Mouse (Mus musculus) layer of hippocampus, postnatal 10 days (tissue): ENCODE measurements around the gene As3mt. TPM values are rescaled to one million over a fixed set of nuclear protein-coding genes. Genes with fewer than 3 reads are reported as not detected.
A peak's percentile ranks its signal among the peaks of the same experiment; 100 is the strongest.

Experiments used
- DNase-seq, 2 experiments: peaks; one replicate each; pipeline ENCODE4 v3.0.0; 2021; ENCODE audit warnings: low spot score in 2 of 2
- long read RNA-seq: library from polyadenylated mRNA; stranded (forward); transcript quantifications from one replicate; pipeline ENCODE4 v2.0.0, GENCODE M21; 2023
- total RNA-seq, 2 experiments: library from RNA; stranded (reverse); gene quantifications; 2 replicates each; pipeline ENCODE4 v1.2.3; 2021

Gene As3mt
- total RNA-seq: 10 to 100 TPM; 13.4 to 16.7 TPM
- long read RNA-seq, transcript As3mt-201 (11 exons, 1,736 nt): major isoform, 16 of 27 reads
- long read RNA-seq, partial matches to known transcripts: 4 of 27 reads
- long read RNA-seq, other reads (novel, unspliced or antisense): 4 of 27 reads

DNA sequence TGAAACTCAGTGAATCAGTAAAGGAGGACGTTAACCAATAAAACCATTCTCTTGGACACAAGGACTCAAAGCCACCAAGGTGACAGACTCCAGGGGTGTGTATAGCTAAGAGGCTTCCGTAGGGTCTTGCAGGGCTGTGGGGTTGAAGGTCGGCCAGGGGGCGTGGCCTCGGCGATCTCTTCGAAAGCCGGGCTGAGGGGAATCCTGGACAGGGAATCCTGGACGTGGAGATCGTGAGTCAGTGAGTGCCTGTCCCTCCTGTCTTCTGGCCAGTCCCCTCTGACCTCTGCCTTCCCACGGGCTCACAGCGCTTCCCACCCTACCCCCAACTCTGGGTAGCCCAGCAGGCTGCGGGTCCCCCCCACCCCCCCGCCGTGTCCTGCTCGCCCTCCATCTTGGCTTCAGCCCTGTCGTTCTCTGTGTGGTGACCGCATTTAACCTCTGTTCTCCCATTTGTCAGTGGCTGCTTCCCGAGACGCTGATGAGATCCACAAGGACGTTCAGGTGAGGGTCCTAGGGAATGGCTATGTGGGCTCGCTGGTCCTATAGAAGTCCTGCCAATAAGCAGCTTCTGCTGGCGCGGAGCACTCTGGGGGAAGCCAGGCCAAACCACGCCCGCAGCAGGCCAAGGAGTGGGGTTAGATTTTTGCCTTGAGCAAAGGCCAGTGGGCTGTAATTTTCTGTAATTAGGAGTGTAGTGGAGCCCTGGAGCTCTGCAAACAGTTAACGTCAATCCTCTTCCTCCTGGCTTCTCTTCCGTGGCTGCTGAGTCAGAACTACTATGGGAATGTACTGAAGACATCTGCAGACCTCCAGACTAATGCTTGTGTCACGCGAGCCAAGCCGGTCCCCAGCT is at the start of gene As3mt:
TSS of gene As3mt (plus strand) at position 163 of the 856 bp plus-strand sequence.
- DNase-seq: peak; percentile 54 to 57

DNA sequence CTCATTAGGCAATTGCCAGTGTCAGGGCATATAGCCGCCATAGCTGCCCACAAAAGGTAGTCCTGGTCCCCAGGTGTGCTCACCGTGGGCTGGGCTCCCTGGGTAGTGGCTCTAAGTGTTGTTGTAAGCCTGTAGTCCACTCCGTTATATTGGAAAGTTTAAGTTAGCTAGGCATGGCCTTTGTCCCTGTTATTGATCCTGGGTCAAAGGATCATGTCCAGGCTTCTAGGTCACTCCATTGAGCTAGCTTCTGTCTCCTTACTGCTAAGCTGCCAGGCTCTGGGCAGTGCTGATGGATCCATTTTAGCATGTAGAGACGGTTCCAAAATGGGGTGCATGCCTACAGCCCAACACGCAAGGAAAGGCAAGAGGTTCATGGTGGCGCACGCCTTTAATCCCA is 48.9 kb upstream of the As3mt start:
- DNase-seq: no peak

DNA sequence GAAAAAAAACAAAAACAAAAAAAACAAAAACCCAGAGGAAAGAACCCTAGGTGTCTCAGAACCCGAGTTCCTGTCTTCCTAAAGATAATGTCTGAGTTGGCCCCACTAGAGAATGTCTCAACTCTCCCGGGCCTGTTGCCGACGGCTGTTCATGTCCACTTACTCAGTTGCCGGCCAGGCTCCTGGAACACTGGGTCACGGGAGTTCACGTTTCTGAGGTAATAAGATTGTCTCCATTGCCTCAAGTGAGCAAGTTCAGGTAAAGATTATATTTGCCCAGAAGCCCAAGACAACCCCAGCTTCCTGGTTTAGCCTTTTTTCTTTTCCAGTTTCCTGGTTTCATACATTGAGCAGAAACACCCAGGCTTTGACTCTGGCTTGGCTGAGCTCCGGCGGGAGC is 48.4 kb upstream of the As3mt start:
- DNase-seq: no peak

DNA sequence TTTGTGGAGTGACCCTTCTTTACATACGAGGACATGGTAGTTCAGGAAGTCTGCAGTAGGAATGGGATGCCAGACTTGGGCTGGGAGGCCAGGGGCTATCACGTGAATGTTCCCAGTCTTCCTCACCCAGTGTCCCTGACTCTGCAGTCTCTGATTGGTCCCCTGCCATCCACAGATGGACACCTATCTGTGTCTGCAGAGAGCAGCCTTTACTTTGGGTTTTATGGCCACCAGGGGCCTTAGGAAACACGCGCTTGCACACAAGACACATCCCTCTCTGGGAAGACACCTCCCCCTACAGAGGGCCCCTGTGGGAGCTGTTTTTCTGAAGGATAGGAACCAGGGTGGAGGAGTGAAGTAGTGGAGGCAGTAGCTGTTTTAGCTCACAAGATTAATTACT is 45.7 kb upstream of the As3mt start:
- DNase-seq: no peak

DNA sequence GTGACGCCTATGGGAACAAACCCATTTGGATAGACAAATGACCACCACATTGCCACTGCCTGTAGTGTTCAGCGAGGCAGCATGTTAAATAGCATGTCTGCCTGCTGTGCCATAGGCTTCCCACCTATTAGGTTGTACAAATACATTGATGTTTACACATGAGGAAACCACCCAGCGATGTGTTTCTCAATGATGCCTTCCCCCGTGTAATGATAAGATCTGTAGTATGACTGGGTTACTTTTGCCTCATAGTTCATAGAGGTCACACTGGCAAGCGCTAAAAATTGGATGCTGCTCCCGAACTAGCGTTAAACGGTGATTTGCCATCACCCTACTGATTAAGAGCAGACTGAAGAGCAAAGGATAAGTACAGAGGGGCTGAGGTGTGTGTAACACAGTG is 45.0 kb upstream of the As3mt start:
- DNase-seq: no peak

DNA sequence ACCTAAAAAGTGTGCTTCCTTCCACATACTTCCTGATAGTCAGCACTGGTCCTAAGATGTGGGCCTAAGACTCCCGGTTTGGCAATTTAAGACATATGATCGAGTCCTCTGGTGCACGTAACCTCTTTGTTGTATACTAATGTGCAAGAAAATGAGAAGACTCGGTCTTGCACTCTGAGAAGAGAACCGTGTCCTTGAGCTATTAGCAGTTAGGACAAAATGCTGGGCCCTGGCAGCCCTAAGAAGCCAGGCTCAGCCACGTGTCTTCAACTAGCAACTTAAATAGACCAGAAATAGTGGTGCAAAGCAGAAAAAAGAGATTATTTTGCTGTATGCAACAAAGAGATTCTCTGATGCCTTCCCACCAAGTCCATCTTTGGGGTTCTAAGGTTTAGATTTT is 44.5 kb upstream of the As3mt start:
- no peak for DNase-seq

DNA sequence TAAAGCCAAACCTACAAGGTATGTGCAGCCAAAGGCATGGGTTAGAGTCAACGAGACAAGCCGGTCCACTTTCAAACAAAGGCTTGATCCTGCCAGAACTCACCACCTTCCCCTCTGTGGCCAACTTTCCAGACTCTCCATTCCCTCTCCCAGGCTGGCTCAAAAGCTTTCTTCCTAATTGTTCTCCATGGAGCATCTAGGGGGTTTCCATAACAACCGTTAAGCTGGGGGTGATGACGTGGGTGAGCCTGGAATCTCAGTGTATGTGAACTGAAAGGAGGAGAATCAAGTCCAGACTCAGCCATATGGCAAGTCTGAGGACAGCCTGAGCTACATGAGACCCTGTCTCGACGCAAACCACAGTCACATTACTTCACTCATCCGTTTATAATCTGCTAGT is 41.8 kb upstream of the As3mt start:
- no peak for DNase-seq

DNA sequence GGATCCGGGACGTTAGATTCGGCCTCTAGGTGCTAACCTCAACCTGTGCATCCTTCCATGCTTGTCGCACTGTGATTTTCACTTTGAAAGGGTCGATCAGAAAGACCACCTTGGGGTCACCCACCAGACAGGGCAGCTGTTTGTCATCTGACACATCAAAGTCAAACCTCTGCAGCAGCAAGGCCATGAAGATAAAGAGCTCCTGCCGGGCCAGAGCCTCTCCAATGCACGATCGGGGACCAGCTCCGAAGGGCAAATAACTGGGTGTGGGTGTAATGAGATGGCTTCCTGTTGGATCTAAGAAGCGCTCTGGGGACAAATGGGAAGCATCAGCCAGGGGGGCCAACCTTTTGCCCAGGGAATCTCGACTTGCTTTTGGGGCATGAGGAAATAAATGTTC is 40.0 kb upstream of the As3mt start:
- no peak for DNase-seq

DNA sequence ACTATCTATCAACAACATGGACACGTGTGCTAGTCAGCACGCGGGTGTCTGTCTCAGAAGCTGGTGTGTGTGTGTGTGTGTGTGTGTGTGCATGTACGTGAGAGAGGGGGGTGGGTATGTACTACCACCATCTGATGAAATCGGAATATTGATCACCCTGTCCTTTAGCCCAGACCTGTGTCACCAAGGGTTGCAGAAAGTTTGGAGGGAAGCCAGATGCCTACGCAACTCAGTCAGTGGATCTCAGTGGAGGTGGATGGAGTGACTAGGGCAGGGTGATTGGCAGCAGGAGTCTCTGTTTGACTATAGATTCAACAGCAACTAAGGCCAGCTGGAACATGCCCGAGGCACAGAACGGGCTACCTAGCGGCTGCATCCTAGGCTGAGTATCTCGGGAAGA is 39.0 kb upstream of the As3mt start:
- DNase-seq: no peak

DNA sequence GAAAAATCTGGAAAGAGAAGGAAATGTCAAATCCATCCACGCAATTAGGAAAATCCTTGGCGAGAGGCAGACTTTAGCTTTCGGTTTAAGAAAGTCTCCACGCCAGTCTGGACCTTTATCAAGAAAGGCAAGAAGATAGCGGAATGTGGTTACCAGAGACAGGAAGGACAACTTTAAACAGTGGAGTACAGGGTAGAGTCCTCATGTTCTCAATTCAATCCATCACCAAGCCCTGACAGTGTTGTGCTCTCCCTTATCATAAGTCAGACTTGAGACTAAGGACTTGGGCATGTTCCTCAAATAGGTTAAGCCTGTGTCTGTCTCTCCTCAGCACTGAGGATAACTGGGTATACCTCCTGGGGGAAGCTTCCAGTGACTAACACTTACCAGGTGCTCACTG is 37.5 kb upstream of the As3mt start:
- no peak for DNase-seq

DNA sequence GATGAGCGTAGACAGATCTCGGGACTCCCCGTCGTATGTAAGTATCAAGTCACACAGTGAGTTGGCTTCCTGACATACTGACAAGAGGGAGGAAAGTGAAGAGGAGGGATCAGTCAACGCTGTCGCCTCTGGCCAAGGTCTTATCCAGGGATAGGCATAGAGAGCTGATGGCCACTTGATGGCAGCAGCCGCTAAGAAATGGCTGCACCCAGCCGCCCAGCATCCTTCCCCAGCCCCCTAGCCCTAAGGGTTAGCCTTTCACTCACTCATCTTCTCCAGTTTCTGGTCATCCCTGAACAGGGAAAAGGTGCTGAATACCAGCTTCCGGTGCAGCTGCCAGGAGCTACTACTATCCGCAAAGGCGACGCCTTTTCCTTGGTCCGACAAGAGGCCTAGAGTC is 36.6 kb upstream of the As3mt start:
- DNase-seq: peak; percentile 69 to 77

DNA sequence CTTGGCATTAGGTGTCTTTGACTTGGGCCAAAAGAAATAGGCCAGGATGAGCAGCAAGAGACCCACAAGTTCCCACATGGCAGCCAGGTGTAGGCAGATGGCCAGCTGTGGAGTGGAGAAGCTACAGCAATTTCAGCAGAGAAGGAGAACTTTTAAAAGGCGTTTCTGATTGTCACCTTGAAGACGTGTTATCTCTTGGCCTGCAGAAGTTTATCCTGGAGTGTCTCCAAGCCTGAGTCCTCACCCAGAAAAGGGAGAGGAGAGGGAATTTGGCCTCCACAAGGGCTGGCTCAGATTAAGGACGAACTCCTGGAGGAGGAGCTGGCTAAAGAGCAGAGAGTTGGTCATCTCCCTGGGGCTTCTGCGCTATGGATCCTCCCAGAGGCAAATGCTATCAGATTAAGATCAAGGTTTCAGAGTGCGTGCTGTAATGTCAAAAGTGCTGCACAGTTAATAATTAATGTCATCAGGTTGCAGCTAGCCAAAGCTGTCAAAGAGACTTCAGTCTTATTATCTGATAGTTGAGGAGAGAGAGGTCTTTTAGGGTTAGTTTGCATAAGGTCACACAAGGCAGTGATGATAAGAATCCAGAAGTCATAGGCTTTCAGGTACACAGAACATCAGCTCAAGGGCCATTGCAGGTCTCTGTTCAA is 34.4 kb upstream of the As3mt start, which contains the start of gene Cyp17a1:
TSS of gene Cyp17a1 (minus strand) at position 407 of the 653 bp plus-strand sequence.
- no peak for DNase-seq

DNA sequence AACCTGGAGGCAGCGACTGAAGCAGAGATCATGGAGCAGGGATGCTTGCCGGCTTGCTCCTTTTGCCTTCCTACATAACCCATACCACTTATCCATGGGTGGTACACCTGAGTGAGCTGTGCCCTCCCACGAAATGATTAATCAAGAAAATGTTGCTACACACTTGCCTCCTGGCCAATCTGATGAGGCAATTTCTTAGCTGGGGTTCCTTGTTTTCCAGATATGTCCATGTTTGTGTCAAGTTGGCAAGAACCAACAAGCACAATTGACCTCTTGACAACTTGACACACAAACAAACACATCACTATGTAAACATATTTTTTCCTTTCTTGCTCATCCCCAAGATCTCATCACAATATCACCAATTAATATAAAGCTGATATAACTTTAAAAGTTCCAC is 31.6 kb upstream of the As3mt start:
- no peak for DNase-seq

DNA sequence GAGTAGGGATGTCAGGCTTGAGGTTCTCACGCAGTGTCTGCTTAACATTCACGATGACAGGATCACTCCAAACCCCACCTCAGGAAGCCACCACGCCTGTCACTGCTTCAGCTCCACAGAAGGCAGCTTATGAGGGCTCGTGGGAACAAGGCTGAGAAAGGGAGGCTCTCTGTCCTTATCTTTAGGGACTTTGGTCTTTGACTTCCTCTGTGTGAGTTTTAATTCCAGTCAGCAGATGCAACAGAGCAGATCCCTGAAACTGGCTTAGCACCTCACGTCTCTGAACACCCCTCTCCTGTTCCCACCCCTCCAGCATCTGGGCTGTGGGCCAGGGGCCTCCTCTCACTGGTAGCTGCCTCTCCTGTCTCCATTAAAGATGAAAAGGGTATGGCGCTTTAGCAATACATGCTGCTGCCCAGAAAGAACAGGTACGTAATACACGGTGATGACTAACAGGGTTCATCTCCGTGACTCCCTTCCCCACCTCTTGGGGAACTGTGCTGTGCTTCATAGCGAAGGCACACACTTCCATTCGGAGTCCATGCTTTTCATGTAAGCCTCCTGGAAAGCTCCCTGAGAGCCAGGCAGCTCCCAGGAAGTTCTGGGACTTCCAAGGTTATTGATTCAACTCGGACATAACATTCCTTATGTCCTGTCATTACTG is 27.4 kb upstream of the As3mt start:
- no peak for DNase-seq

DNA sequence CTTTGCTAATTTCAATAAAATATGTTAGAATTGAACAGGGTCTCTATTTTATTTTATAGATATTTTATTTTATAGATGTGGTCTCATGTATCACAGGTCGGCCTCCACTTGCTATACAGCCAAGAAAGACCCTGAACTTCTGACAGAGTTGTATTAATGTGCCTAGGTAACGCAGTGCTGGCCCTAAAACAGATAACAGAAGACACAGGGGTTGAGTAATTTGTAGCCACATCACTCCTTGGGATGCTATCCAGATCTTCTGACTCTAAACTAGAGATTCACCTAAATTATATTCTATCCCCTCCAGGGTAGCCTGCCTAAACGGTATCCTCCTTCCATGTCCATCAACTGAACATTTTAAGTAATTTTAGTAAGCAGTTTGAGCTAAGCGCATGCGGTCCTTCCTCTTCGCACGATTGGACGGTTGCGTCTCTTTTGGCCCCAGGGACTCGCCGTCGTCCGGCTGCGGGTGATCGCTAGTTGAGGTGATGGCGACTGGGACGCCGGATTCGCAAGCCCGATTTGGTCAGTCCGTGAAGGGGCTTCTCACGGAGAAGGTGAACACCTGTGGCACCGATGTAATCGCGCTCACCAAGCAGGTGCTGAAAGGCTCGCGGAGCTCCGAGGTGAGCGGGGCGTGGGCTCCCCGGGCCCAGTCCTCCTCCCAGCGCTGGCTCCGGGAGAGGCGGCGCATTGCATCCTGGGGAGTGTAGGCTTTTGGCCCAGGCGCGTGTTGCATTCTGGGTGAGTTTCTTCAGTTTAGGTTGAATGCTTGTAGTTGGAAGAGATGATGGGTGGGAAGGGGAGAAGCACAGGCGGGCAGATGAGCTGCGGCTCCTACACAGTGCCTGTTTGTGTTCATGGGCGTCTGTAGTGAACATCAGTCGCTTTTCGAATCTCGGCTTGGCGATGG is 17.5 kb upstream of the As3mt start, which contains the start of gene Borcs7:
TSS of gene Borcs7 (plus strand) at position 447 of the 913 bp plus-strand sequence.
- DNase-seq: peak; percentile 84 to 88

DNA sequence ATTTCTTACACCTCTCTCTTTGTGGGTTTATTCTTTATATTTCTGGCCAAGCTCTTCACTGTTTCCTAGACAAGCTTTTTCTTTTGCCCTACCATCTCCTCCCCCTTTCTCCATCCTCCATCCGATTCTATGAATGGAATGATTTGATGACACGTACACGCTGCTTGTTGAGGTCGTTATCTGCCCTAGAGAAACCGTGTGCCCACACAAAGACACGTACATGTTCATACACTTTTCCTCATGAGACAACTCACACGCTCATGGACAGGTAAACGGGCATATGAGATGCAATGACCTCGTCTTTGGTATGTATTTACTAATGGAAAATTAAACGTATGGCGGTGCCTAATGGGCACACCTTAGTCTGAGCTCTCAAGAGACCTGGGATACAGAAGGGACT is 16.9 kb upstream of the As3mt start:
- DNase-seq: no peak

DNA sequence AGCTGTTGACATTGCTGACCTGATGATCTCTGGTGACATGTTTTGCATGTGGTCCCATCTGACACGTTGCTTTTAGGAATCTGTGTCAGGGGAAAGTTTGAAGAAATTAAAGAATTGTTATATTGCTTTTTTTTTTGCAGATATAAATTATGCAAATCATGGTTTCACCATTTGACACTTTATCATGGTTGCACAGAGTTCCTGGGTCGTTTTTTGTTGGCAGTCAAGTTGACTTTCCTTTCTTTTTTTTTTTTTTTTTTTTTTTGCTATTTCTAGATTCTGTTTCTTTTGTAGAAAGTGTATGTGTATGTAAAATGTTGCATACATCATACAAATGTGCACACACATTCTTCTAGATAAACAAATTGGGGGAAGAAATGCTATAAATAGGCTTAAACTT is 16.2 kb upstream of the As3mt start:
- DNase-seq: no peak

DNA sequence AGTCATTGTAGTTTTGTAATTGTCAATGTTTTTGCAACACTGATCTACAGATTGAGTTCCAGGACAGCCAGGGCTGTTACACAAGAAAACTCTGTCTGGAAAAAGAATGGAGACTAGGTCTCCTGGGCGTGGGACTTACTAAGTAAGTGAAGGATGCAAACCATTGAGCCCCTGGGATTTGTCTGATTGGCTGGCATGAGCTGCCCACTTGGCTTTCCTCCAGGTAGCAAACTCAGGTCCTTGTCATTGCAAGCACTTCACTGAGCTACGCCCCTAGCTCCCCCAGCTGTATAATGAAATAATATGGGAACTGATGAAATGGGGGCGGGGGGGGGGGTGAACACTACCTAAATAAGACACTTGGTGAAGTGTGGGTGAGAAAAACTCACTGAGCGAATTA is 14.1 kb upstream of the As3mt start:
- no peak for DNase-seq

DNA sequence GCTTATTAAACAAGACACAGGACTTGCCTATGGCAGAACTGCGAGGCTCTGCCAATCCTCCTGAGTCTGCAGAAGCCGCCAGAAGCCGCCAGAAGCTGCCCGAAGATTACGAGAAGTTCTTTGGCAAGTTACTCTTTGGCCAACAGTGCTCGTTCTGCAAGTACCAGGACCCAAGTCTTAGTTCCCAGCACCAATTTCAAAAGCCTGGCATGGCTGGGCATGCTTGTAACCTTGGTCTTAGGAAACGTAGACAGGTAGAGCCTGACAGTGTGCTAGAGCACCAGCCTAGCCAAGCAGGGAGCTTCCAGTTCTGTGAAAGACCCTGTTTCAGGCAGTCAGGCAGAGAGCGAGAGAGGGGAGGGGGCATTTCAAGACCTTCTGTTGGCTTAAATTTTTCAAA is 10.8 kb upstream of the As3mt start:
- DNase-seq: no peak

DNA sequence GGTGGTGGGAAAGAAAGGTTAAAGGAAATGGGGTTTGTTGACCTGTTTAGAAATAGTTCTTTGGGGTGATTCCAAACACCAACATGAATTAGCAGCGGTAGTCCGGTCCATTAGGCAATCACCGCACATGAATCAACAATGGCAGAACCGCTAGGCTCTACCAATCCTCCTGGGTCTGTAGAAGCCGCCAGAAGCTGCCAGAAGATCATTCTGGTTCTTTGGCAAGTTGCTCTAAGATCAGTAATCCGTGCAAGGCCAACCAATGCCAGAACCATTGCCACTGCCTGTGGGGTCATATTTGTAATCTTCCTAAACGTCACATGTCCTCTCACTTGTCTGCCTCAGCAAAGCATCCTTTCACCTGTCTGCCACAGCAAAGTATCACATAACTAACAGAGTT is 10.3 kb upstream of the As3mt start:
- no peak for DNase-seq
